Mouse (Mus musculus) MEL (cell line): Measurements from ENCODE around the gene Atf5. TPM values are rescaled to one million over a fixed set of nuclear protein-coding genes. Genes with fewer than 3 reads are reported as not detected.

ENCODE experiments used
- DNase-seq: peaks from one replicate; pipeline ENCODE4 v3.0.0; 2011; ENCODE audit warnings: low read depth, low spot score
- H3K27ac ChIP-seq: 2 replicates; pipeline ENCODE4 v1.5.1; 2012; ENCODE audit warnings: low read depth, mild to moderate bottlenecking, control low read depth, low read length, moderate library complexity; ENCODE audit not compliant: control insufficient read depth
- H3K27me3 ChIP-seq, 2 experiments: fragments of 150-350 bp in 1 of 2; sonication (generic) in 1 of 2; 2 replicates each; pipeline ENCODE4 v1.6.1; 2012; ENCODE audit warnings: low read length in 2 of 2, mild to moderate bottlenecking in 2 of 2, improper control_type of control experiment in 1 of 2, moderate library complexity in 1 of 2; ENCODE audit not compliant: insufficient read depth in 2 of 2, control insufficient read depth in 1 of 2
- H3K36me3 ChIP-seq, 2 experiments: 2 replicates each; pipeline ENCODE4 v1.6.1; 2012 to 2014; ENCODE audit warnings: low read length in 2 of 2, improper control_type of control experiment in 1 of 2, inconsistent platforms in 1 of 2, mild to moderate bottlenecking in 1 of 2; ENCODE audit not compliant: insufficient read depth in 2 of 2, control insufficient read depth in 1 of 2
- H3K4me1 ChIP-seq, 2 experiments: fragments of 150-350 bp in 1 of 2; sonication (generic) in 1 of 2; 2 replicates each; pipeline ENCODE4 v1.6.1; 2012; ENCODE audit warnings: low read length in 2 of 2, improper control_type of control experiment in 1 of 2, mild to moderate bottlenecking in 1 of 2; ENCODE audit not compliant: insufficient read depth in 2 of 2, control insufficient read depth in 1 of 2
- H3K4me3 ChIP-seq, 2 experiments: fragments of 150-350 bp in 1 of 2; sonication (generic) in 1 of 2; 2 replicates each; pipeline ENCODE4 v1.5.1; 2012; ENCODE audit warnings: low read depth in 2 of 2, low read length in 2 of 2, mild to moderate bottlenecking in 2 of 2, moderate library complexity in 2 of 2, control low read depth in 1 of 2, improper control_type of control experiment in 1 of 2; ENCODE audit not compliant: control insufficient read depth in 1 of 2, insufficient read depth in 1 of 2
- H3K79me2 ChIP-seq: 2 replicates; pipeline ENCODE4 v1.6.1; 2012; ENCODE audit warnings: mild to moderate bottlenecking, low read length, moderate library complexity; ENCODE audit not compliant: control insufficient read depth, poor library complexity, insufficient read depth
- H3K9ac ChIP-seq: 2 replicates; pipeline ENCODE4 v1.6.1; 2012; ENCODE audit warnings: low read depth, mild to moderate bottlenecking, control low read depth, low read length, moderate library complexity; ENCODE audit not compliant: control insufficient read depth, poor library complexity, severe bottlenecking
- H3K9me3 ChIP-seq: fragments of 150-350 bp; sonication (generic); replicated peaks from 2 replicates; pipeline ENCODE4 v1.6.1; 2012; ENCODE audit warnings: mild to moderate bottlenecking, low read length, improper control_type of control experiment, moderate library complexity; ENCODE audit not compliant: insufficient read depth
- CHD2 ChIP-seq: IDR thresholded peaks from 2 replicates; pipeline ENCODE4 v1.6.1; 2011; ENCODE audit warnings: low read length, improper control_type of control experiment
- ETS1 ChIP-seq: IDR thresholded peaks from 2 replicates; pipeline ENCODE4 v1.6.1; 2012; ENCODE audit warnings: low read depth, mild to moderate bottlenecking, inconsistent platforms, low read length, improper control_type of control experiment, moderate library complexity
- GABPA ChIP-seq: IDR thresholded peaks from 2 replicates; pipeline ENCODE4 v1.6.1; 2012; ENCODE audit warnings: low read depth, mild to moderate bottlenecking, inconsistent platforms, low read length, improper control_type of control experiment, moderate library complexity
- KAT2A ChIP-seq: conservative IDR thresholded peaks from 2 replicates; pipeline ENCODE4 v1.6.1; 2012; ENCODE audit warnings: low read depth, low read length, improper control_type of control experiment, inconsistent platforms
- MEF2A ChIP-seq: IDR thresholded peaks from 2 replicates; pipeline ENCODE4 v1.6.1; 2014; ENCODE audit warnings: low read depth, mild to moderate bottlenecking, inconsistent platforms, low read length, improper control_type of control experiment; ENCODE audit not compliant: poor library complexity, insufficient replicate concordance, severe bottlenecking; ENCODE audit errors: extremely low read depth
- MXI1 ChIP-seq: IDR thresholded peaks from 2 replicates; pipeline ENCODE4 v1.6.1; 2011; ENCODE audit warnings: mild to moderate bottlenecking, low read depth, low read length, improper control_type of control experiment
- POLR2AphosphoS2 ChIP-seq: IDR thresholded peaks from 2 replicates; pipeline ENCODE4 v1.6.1; 2011; ENCODE audit warnings: low read length, improper control_type of control experiment
- POLR2AphosphoS5 ChIP-seq: IDR thresholded peaks from 2 replicates; pipeline ENCODE4 v1.6.1; 2012; ENCODE audit warnings: low read depth, borderline replicate concordance, mild to moderate bottlenecking, inconsistent platforms, low read length, moderate library complexity, mixed read lengths
- RAD21 ChIP-seq: IDR thresholded peaks from 2 replicates; pipeline ENCODE4 v1.6.1; 2011; ENCODE audit warnings: mild to moderate bottlenecking, low read depth, low read length, improper control_type of control experiment
- SMC3 ChIP-seq: IDR thresholded peaks from 2 replicates; pipeline ENCODE4 v1.6.1; 2011; ENCODE audit warnings: low read depth, low read length, improper control_type of control experiment
- TCF12 ChIP-seq: IDR thresholded peaks from 2 replicates; pipeline ENCODE4 v1.6.1; 2014; ENCODE audit warnings: low read depth, mild to moderate bottlenecking, inconsistent platforms, low read length, improper control_type of control experiment, moderate library complexity
- USF1 ChIP-seq: IDR thresholded peaks from 2 replicates; pipeline ENCODE4 v1.6.1; 2014; ENCODE audit warnings: low read depth, mild to moderate bottlenecking, inconsistent platforms, low read length, improper control_type of control experiment, moderate library complexity
- ZC3H11A ChIP-seq: IDR thresholded peaks from 2 replicates; pipeline ENCODE4 v1.6.1; 2012; ENCODE audit warnings: low read depth, mild to moderate bottlenecking, inconsistent platforms, low read length, improper control_type of control experiment
- polyA plus RNA-seq, 2 experiments: library from polyadenylated mRNA; stranded (reverse) in 1 of 2; unstranded in 1 of 2; fragments of >175 nt in 1 of 2; fragments of >200 nt in 1 of 2; gene quantifications; 2 replicates each; pipeline versions ENCODE4 v1.2.1 to v1.2.4; 2012; ENCODE audit warnings: low replicate concordance in 2 of 2, low read depth in 1 of 2; ENCODE audit not compliant: insufficient read length in 2 of 2, insufficient read depth in 1 of 2, missing spikeins in 1 of 2
- total RNA-seq: library from RNA; depleted of rRNA; stranded (reverse); fragments of 300-350 nt; gene quantifications from 2 replicates; pipeline ENCODE4 v1.2.3, GENCODE M21; 2012

Gene Atf5
- total and polyA plus RNA-seq, 3 experiments = 17.6 to 95.5 TPM; not detected in 1

GRCm38 (mm10) chr7:44863210-44863609, 46.8 kb upstream of the Atf5 start:
- Histone ChIP-seq H3K36me3 (no peaks in the 10 kb centered on the region; a peak in 2 of 4 replicates), H3K27ac (no peak overlapping the region), H3K4me3 (no peak overlapping the region), H3K9ac (no peak overlapping the region), H3K4me1 (peaks cover 0 to 2% of the 10 kb centered on the region in 2 experiments; a peak in 2 of 4 replicates), H3K27me3 (no peaks in the 10 kb centered on the region), H3K79me2 (peaks cover 4% of the 10 kb centered on the region; the same call in 1 of the 2 replicates), H3K9me3 (no peaks in the 10 kb centered on the region)
- DNase-seq = no peak
- TF ChIP-seq MEF2A (no peak), ZC3H11A (no peak)

DNA sequence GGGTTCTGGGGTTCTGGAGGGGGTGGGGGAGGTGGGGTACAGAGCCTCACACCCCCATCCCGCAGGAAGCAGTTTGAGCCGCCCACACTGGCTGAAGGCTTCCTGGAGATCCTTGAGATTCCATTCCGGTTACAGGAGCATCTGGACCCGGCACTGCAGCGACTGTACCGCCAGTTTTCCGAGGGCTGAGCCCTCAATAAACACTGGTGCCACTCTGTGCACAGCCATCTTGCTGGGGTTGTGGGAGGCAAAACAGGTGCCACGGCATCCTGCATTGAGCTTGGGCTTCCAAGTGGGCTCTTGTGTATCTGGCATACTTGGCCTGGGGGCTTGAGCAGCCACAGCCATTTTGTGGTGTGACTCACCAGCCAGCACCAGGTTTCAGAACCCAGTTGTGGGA, 46.0 kb upstream of the Atf5 start:
- Histone ChIP-seq H3K4me3 (no peak overlapping the region), H3K27ac (no peak overlapping the region), H3K4me1 (peaks cover 0 to 5% of the 10 kb centered on the region in 2 experiments; a peak in 2 of 4 replicates), H3K9ac (no peak overlapping the region), H3K36me3 (no peaks in the 10 kb centered on the region; a peak in 2 of 4 replicates), H3K27me3 (no peaks in the 10 kb centered on the region), H3K79me2 (peaks cover 4% of the 10 kb centered on the region), H3K9me3 (no peaks in the 10 kb centered on the region)
- TF ChIP-seq MXI1 (no peak), SMC3 (no peak), TCF12 (no peak), POLR2AphosphoS5 (no peak), ETS1 (no peak), RAD21 (no peak)
- no peak for DNase-seq

DNA sequence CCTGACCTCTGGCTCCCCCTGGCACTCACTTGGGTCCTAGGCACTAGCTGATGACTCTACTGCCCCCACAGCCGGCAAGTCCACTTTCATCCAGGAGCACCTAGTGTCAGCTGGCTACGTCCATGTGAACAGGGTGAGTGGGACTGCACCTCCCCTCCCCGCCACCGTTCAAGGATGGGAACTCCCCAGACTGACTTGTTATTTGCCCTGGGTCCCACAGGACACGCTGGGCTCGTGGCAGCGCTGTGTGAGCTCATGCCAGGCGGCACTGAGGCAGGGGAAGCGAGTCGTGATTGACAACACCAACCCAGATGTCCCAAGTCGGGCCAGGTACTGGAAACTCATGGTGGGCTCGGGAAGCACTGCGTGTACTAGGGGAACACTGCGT, 45.0 kb upstream of the Atf5 start:
- Histone ChIP-seq H3K79me2 (peaks cover 6% of the 10 kb centered on the region), H3K36me3 (peaks cover 0 to 1% of the 10 kb centered on the region in 2 experiments; a peak in 2 of 4 replicates), H3K9ac (no peak overlapping the region), H3K27ac (no peak overlapping the region), H3K4me1 (peaks cover 0 to 6% of the 10 kb centered on the region in 2 experiments; a peak in 3 of 4 replicates), H3K9me3 (no peaks in the 10 kb centered on the region), H3K4me3 (no peak overlapping the region), H3K27me3 (no peaks in the 10 kb centered on the region)
- TF ChIP-seq SMC3 = no peak
- no peak for TF ChIP-seq KAT2A
- no peak for TF ChIP-seq POLR2AphosphoS2
- no peak for TF ChIP-seq CHD2
- TF ChIP-seq ZC3H11A = no peak
- TF ChIP-seq USF1 = no peak
- TF ChIP-seq GABPA = no peak
- no peak for DNase-seq
